Mouse (Mus musculus) E14TG2a.4 (cell line): ENCODE results near the gene Sgms1.
A peak's percentile ranks its signal among the peaks of the same experiment; 100 is the strongest.

ENCODE experiments used
- CTCF ChIP-seq: conservative IDR thresholded peaks from 2 replicates; pipeline ENCODE4 v1.5.1; 2014; ENCODE audit warnings: low read length
- NANOG ChIP-seq: IDR thresholded peaks from 2 replicates; pipeline ENCODE4 v1.6.1; 2014; ENCODE audit warnings: borderline replicate concordance, low read length, mixed read lengths
- POU5F1 ChIP-seq: IDR thresholded peaks from 2 replicates; pipeline ENCODE4 v1.6.1; 2014; ENCODE audit warnings: low read length, borderline replicate concordance

- TF ChIP-seq CTCF (no peak), POU5F1 (no peak), NANOG (0 out of 2 replicates have a peak, but pooled peaks have one; percentile 28)
These were observed 286.6 kb downstream of the Sgms1 start for GRCm38 (mm10) chr19:32102976-32103300.
